Mouse (Mus musculus) frontal cortex, postnatal 10 days (tissue): ENCODE measurements around the gene Txnrd3.

Source experiments
- DNase-seq, 2 experiments: peaks; one replicate each; pipeline ENCODE4 v3.0.0; 2022; ENCODE audit warnings: low spot score in 2 of 2, mixed read lengths in 1 of 2

The Txnrd3 gene

DNA sequence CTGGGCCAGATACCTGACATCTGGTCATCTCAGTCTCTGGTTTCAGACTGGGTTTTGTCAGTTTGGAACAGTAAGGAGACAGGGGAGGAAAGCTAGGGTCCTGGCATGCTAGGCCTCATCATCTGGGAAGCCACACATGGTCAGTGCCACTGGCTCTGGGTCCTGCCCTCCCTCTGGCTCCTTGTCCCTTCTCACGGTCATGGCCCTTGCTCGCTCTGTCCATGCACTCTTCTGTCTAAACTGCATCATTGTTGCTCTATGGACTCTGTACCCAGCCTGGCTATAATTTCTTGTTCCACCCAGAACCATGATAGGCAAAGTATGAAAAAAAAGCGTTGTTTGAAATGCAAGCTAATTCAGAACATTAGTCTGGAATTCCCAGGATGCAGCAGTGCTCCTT, 11.2 kb downstream of the Txnrd3 start:
- DNase-seq, result no peak

DNA sequence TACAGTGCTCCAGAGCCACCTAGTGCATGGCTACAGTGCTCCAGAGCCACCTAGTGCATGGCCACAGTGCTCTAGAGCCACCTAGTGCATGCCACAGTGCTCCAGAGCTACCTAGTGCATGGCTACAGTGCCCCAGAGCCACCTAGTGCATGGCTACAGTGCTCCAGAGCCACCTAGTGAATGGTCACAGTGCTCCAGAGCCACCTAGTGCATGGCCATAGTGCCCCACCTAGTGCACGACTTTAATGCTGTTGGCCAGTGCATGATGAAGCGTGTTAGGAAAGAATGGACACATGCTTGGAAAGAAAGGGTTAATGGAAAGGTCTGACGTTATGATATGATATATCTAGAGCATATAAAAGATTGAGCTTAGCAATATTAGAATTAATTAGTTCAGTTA, 14.6 kb downstream of the Txnrd3 start:
- DNase-seq, result no peak

DNA sequence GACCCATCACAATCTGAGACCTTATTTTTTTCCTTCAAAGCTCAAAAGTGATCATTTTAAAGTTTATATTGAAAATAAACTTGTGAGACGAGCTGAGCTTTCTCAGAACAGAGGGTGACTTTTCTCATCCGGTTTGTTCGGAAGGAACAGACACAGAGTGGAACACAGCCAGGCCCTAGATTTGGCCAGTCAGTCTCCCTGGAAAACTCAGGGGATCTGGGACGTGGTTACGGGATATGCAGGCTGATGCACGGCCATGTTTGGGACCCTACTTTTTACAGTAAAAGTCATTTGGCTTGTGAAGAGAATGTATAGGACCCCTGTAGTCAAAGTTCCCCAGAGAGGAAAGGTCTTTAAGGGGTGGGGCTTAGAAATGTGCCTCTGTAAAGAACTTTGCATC, 15.1 kb downstream of the Txnrd3 start:
- no peak for DNase-seq

DNA sequence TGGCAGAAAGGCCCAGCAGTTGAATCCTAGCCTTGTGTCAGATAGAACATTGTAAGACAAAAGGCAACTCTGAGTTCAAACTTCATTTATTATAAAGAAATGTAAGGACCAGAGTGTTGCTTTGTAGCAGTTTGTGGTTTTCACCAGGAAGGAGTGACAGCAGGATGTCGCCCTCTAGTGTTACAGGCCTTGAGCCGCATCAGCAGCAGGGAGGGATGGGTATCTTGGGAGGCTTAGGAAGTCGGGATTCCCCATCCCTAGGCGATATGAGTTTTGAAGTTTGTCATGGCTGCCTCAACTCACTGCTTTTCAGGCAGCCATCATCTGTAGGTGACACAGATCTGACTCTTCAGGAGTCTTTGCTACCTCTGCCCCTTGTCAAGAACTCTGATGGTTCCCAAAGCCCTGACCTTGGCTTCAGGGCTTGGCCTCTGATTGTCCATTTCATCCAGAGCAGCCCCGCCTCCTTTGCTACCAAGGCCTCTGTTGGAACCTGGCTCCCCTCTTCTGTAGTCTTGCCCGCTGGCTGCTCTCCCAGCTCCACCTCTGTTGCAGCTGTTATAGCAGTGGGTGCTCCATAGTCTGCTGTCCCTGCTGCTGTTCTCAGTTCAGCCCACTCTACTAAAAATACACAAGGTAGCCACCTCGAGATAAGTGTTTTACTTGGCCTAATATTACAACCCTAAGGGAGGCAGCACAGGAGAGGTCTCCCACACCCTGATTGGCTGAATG, 16.1 kb downstream of the Txnrd3 start:
- DNase-seq, result no peak

DNA sequence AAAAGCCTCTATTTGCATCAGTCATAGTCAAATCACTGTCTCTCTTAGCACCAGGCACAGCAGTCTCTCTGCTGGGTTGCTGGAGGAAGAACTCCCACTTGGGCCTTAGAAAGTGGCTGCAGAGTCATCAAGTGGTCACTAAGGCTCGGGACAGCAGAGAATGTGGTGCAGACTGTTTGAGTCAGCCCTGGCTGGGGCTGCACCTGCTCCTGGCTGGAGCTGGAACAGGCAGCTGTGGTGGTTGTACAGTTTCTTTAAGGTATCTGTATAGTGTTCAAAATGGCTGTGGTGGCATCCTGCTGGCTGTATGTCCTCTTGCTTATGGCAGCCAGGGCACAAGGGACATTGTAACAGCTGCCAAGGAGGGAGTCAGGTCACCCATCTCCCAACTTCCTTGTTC, 16.7 kb downstream of the Txnrd3 start:
- no peak for DNase-seq

DNA sequence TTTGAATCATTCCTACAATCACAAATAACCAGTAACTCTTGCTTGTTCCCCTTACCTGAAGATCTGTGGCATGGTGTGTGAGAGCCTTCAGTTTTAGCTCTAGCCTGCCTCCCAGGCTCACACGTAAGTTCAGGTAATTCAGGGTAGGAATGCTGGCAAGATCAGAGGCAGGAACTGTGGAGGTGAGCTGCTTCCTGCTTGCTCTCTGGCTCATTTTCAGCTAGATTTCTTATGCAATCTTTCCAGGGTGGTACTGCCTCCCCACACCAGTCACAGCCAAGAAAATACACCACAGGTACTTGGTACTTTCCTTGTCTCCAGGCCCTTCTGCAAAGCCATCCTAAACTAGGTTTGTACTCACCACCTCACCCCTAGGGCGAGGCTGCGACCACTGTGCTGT, 18.7 kb downstream of the Txnrd3 start:
- no peak for DNase-seq

DNA sequence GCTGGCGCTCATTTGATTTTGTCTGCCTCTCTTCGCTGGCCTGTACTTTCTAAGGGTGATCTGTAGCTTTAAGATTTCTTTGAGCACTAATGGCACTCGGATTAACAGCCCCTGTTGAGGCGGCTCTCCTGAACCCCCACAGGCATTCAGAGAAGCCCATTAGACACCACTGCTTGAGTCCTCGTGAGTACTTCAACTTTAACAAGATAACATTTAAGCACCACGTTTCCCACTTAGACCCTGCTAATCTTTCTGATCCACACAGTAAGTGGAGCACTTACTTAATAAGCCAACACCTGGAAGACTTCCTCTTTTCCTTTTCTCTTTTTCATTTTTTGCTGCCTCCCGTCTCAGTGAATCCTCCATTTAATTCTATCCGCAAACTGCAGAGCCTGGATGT, 21.4 kb downstream of the Txnrd3 start:
- DNase-seq, result no peak

DNA sequence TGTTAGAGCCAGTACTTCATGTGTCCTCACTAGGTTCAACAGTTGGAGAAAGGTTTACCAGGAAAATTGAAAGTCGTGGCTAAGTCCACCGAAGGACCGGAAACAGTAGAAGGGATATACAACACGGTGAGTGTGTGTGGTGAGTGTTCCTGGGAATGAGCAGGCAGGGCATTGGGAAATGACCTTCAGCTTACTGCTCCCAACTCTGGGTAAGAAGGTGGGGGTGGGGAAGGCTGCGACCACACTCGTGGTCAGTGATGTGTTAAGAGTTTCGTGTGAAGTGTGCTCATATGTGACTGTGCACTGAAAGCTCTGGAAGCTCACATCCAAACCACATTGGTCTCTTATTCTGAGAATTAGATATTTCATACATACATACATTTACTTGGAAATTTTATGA, 21.9 kb downstream of the Txnrd3 start:
- no peak for DNase-seq

DNA sequence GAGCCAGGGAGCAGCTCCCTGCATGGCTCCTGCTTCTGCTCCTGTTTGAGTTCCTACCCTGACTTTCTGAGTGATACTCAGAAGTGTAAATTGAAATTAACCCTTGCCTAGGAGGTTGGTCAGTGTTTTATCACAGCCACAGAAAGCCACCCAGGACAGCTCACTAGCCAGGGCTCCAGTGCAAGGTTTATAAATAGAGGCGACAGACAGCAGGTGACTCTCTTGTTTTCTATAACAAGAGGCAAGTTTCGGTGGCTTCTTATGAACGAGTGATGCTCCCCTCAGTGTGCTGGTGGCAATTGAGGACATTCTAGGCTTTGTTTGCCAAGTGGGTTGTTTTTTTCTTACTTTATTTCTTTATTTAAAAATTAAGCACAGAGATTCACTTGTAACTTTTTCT, 23.2 kb downstream of the Txnrd3 start:
- DNase-seq, result no peak

DNA sequence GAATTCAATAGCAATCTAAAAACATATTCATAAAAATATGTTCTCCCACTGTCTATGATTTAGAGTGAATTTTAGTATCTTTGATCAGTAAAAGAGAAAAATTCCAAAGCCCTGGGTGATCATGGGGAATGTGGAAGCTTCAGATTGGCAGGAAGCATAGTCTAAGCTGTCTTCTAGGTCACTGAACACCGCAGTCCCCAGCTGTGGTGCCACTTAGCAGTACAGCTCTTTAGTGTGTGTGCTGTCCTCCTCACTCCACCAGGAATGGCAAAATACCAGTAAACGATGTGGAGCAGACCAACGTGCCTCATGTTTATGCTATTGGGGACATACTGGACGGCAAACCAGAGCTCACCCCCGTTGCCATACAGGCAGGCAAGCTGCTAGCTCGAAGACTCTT, 25.8 kb downstream of the Txnrd3 start:
- peak in 1 of 2 experiments; percentile 2 for DNase-seq

DNA sequence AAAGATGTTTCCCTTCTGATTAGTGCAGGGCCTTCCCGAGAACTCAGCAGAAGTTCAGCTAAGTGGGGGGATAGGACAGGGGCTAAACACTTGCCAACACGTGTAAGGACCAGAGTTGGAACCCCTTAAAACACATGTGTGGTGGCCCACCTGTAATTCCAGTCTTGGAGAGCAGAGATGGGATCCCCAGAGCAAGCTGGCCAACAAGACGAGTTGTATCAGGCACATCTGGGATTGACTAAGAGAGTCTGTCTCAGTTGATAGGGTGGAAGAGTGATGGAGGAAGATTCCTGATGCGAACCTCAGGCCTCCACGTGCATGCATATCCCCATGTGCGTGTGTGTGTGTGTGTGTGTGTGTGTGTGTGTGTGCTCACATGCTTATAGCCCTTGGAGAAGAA, 27.6 kb downstream of the Txnrd3 start:
- no peak for DNase-seq

DNA sequence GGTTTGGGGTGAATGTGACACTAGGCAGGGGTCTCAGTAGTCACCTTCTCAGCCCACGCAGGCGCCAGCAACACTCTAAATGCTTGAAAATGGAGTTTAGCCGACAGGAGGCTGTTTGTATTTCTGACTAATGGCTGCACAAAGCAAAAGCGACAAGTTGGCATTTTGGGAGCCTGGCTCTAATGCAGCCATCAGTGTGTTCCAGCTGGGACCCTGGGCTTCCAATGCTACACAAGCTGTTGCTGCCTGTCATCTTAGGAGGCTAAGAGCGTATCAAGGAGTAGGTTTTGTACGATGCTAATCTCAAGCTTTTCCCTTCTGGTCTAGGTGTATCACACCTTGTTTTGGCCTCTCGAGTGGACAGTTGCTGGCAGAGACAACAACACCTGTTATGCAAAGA, 28.9 kb downstream of the Txnrd3 start:
- no peak for DNase-seq

DNA sequence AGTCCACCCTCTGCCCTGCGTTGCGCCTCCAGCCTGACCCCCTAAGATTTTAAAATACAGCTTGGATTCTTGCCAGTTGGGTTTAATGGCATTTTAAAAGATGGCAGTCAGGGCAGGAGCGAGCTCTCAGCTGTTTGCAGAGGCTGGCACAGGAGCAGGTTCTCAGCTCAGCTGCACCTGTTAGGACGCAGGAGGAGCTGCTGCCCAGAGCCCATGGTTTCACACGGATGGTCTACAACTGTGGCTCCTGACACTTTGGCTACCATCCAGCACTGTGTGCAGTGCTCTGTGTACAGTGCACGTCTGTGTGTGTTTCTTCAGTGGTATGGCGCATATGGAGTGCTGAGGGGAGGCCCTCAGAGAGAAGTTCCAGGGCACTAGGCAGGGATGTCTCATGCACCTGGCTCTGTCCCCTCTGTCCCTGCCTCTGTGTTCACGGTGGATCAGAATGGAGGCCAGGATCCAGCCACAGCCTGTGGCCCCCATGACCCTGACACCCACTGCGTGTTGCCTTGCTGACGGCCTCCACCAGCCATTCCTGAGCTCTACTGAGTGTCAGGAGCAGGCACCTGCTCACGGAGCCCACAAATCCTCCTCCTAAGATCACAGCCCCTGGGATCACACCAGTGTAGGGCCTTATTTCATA, 29.5 kb downstream of the Txnrd3 start:
- DNase-seq, result no peak

DNA sequence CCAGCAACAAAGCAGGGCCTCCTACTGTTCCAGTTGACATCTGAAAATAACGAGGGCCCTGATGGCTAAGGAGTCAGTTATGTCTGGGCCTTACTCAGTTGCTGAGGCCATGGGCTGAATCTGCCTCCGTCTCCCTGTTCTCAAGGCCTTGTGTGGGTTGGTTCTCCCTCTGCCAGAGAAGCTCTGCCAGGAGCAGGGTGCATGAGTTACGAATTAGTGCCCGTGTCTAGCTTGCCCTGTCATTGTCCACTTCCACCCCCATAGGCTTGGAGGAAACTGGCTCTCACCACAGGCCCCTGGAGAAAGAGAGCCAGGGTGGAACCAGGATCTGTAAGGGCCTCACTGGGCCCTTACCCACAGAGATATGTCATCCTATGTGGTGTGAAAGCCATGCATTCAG, 34.7 kb downstream of the Txnrd3 start:
- no peak for DNase-seq

DNA sequence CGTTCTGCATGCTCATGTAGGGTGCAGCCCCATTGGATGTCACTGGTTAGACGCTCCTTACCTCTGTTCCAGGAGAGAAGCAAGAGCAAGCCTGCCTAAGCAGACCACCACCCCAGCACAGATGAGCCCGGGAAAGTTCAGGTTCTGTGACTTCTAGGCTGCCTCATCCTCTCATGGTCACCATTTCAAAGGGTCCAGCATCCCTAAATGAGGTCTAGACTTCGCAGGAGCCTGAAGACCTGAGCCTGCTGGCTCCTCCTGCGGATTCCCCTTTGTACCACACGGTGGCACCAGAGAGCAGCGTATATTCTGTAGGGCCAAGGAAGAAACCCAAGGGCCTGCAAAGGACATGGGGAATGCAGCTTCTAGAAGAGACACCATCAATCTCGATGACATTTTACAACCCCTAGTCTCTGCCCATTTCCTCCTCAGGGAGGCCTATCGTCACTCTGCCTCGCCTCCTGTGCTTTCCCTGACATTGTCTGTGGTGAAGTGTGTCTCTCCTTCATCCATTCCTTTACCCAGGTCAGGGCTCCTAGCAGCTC, 35.6 kb downstream of the Txnrd3 start:
- DNase-seq, result peak in 1 of 2 experiments; percentile 66

DNA sequence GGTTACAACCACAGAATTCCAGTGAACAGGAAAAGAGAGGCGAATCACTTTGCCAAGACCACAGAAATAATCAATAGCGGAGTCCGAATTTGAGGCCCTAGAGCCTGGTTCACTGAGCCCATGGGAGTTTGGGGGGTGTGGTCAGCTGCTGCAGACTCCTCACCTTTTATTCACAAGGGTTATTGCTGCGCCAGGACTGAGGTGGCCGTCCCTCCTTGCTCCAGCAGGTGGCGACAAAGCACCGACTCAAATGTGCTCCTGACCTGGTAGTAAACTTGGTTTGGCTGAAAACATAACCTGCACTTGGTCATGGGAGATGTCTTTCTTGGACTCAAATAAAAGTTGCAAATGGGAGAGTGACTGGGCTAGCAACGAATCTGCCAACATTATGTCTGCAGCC, 36.4 kb downstream of the Txnrd3 start:
- peak in 1 of 2 experiments; percentile 73 for DNase-seq

DNA sequence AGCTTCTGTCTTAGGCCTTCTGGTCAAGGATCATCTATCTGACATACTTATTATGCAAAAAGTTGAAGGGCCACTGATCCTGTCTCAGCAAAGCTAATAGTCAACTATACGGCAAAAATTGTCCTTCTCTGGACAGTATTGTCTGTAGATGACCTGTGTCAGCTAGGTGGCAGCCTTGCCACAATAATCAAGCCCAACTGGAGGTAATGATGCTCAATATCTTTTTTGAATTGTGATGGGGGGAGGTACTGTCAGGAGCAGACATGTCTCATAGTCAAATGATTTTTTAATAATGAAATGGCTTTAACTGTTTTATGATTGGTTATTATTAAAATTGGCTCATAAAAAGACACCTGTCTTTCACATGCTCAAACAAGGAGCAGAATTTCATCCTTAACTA, 40.4 kb downstream of the Txnrd3 start:
- DNase-seq, result no peak

DNA sequence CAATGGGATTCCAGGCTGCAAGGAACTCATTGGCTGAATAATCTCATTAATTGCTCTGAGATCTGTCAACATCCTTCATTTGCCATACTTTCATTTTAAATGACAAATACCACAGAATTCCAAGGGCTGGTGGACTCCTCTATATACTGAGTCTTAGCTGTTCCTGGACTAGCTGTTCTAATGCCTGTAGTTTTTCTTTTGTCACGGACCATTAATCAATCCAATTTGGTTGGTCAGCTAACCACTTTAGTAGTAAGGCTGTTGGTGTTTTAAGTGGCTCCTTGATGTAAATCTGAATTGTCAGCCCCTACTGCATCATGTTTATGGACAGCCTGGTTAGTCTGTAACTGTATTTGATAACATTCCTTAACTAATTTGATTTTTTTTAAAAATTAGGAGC, 43.3 kb downstream of the Txnrd3 start:
- no peak for DNase-seq

DNA sequence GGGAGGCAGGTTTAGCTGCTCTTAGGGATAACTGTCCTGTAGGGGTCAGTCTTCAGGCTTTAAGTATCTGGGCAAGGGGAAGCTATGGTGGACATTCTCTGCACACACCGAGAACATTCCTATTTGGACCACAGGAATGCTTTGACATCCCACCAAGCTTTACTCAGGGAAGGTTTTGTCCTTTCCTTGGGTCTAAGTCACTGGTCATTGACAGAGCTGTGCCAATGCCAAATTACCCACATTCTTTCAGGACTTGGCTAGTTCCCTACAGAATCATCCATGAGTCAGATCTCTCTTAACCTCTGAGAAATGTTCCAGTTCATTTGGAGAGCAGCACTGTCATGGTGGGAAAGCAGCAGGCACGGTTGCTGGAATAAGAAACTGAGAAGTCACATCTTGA, 62.8 kb downstream of the Txnrd3 start:
- no peak for DNase-seq

DNA sequence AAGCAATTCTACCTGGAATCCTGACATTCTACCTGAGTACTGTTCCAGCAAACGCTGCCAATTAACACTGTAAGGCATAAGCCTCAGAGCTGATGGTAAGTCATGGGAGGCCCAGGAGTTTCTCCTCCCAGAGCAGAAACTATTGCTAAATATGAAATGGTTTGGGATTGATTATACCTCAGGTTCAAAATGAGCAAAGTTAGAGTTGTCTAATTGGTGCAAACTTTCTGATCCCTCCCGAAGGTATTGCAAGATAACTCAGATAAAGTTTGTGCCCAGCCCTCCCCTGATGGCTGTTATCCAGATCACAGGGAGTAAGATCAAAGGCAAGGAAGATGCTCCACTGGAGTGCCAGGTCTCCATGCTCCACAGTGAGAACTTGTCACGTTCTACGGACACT, 63.5 kb downstream of the Txnrd3 start, which contains the start of gene Vmn1r40:
Gene Vmn1r40 (plus strand): TSS at position 301 of the 400 bp plus-strand sequence.
- DNase-seq, result no peak

DNA sequence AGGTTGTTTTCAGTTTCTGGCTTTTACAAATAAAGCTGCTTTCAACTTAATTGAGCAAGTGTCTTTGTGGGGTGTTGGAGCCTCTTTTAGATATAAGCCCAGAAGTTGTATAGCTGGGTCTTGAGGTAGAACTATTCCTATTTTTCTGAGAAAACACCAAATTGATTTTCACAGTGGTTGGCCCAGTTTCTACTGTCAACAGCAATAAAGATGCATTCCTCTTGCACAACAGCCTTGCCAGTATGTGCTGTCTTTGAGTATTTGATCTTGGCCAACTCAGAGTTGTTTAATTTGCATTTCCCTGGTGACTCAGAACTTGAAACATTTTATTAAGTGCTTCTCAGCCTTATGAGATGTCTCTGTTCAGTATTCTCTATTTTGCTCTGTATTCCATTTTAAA, 74.3 kb downstream of the Txnrd3 start:
- DNase-seq, result no peak
